Mouse (Mus musculus) embryonic facial prominence, embryonic 11.5 days (tissue): ENCODE results near the gene Agfg2. TPM values are rescaled to one million over a fixed set of nuclear protein-coding genes. Genes with fewer than 3 reads are reported as not detected.
"Not testable (repeated sequence)": the region's sequence is repeated elsewhere in the genome, so short reads cannot be mapped to it uniquely, and the experiment has no call there.

Experiments used
- ATAC-seq: fragments of 200-750 bp; cut with Nextera tagmentation; replicated peaks from 2 replicates; pipeline ENCODE4 v1.8.0; 2017; ENCODE audit warnings: low read depth; ENCODE audit not compliant: insufficient number of reproducible peaks, low FRiP score, low TSS enrichment
- DNase-seq: peaks from one replicate; pipeline ENCODE4 v3.0.0-alpha.2; 2015; ENCODE audit warnings: low spot score
- H3K27ac ChIP-seq: fragments of 300-500 bp; sonication (generic); replicated peaks from 2 replicates; pipeline ENCODE4 v1.5.1; 2014; ENCODE audit warnings: mild to moderate bottlenecking, low read depth, low read length, control low read depth
- H3K27me3 ChIP-seq: fragments of 300-500 bp; sonication (generic); 2 replicates; pipeline ENCODE4 v1.6.1; 2014; ENCODE audit warnings: mild to moderate bottlenecking, low read length, moderate library complexity, mixed read lengths; ENCODE audit not compliant: control insufficient read depth, insufficient read depth
- H3K36me3 ChIP-seq: fragments of 300-500 bp; sonication (generic); replicated peaks from 2 replicates; pipeline ENCODE4 v1.6.1; 2014; ENCODE audit warnings: low read depth, mild to moderate bottlenecking, low read length, moderate library complexity, mixed read lengths; ENCODE audit not compliant: control insufficient read depth, insufficient read depth
- H3K4me1 ChIP-seq: fragments of 300-500 bp; sonication (generic); 2 replicates; pipeline ENCODE4 v1.6.1; 2014; ENCODE audit warnings: low read length, mixed read lengths; ENCODE audit not compliant: control insufficient read depth, insufficient read depth
- H3K4me2 ChIP-seq: fragments of 300-500 bp; sonication (generic); 2 replicates; pipeline ENCODE4 v1.6.1; 2014; ENCODE audit warnings: low read depth, mild to moderate bottlenecking, control low read depth, low read length, moderate library complexity
- H3K4me3 ChIP-seq: fragments of 300-500 bp; sonication (generic); 2 replicates; pipeline ENCODE4 v1.5.1; 2014; ENCODE audit warnings: low read depth, low read length, control low read depth
- H3K9ac ChIP-seq: fragments of 300-500 bp; sonication (generic); replicated peaks from 2 replicates; pipeline ENCODE4 v1.6.1; 2014; ENCODE audit warnings: mild to moderate bottlenecking, control low read depth, low read length
- H3K9me3 ChIP-seq: fragments of 300-500 bp; sonication (generic); replicated peaks from 2 replicates; pipeline ENCODE4 v1.6.1; 2016; ENCODE audit warnings: mild to moderate bottlenecking, low read length, inconsistent platforms, mixed read lengths; ENCODE audit not compliant: control insufficient read depth
- WGBS: fragments of 180-500 bp; shearing (Covaris S2); extraction: QIAGEN DNeasy Blood & Tissue Kit; methylation state at CpG from one replicate; pipeline ENCODE4 v1.1.7; 2014; 5-methylcytosine and 5-hydroxymethylcytosine counted together
- polyA plus RNA-seq: library from polyadenylated mRNA; unstranded; fragments of >200 nt; fragmentation: Nextera tagmentation; extraction: Ambion mirVana; gene quantifications from 2 replicates; pipeline ENCODE4 v1.2.1, GENCODE M21; 2014

The Agfg2 gene
- polyA plus RNA-seq, result 11.8 and 11.9 TPM in 2 replicates

DNA sequence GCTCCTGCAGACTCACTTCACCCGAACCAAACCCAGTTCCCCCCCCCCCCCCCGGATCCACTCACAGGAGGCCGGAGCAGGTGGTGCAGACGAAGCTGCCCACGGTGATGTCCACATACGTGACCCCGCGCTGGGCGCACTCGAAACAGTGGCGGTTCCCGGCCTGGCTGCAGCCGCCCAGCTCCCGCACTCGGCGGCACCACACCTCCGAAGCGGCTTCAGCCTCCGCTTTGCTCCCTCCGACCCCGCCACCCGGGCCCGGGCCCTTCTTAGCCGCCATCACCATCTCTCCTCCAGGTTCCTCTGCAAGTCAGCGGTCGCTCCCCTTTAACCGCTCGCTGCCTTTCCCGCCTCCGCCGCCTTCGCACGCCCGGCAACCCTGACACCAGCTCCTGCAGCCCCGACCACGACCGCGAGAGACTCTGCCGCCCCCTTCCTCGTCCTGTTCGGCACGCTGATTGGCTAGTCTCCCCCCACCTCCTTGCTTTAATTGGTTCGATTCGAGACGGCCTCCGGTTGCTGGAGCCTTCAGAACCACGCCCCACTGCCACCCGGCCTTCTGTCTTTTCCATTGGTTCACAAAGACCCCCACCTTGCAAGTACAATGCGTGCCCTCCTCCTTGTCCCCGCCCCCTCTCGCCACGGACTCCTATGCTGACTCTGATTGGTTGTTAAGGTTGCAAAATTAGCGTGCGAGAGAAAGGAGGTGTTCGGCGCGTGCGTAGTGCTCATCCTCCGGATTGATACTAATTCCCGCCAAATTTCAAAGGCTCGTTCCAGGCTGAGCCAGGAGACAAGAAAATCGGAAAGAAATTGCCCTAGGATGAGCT is at the start of gene Agfg2:
Gene Agfg2, minus strand, starts transcription at position 433 of the 830 bp plus-strand sequence.
- H3K4me1 ChIP-seq, result no peaks in the 10 kb centered on the region
- H3K9me3 ChIP-seq, result no peaks in the 10 kb centered on the region
- H3K36me3 ChIP-seq, result no peaks in the 10 kb centered on the region
- peak; percentile 98 for ATAC-seq
- no peaks in the 10 kb centered on the region for H3K27me3 ChIP-seq
- DNase-seq, result peak; percentile 99
- peak within 1 kb of the TSS; percentile 28; the same call in 1 of the 2 replicates for H3K27ac ChIP-seq
- H3K9ac ChIP-seq, result peak within 1 kb of the TSS; percentile 74
- H3K4me2 ChIP-seq, result peak within 1 kb of the TSS; percentile 91
- under 1% methylated on average over 61 of the region's 62 CpGs for WGBS
- H3K4me3 ChIP-seq, result peak within 1 kb of the TSS; percentile 70

DNA sequence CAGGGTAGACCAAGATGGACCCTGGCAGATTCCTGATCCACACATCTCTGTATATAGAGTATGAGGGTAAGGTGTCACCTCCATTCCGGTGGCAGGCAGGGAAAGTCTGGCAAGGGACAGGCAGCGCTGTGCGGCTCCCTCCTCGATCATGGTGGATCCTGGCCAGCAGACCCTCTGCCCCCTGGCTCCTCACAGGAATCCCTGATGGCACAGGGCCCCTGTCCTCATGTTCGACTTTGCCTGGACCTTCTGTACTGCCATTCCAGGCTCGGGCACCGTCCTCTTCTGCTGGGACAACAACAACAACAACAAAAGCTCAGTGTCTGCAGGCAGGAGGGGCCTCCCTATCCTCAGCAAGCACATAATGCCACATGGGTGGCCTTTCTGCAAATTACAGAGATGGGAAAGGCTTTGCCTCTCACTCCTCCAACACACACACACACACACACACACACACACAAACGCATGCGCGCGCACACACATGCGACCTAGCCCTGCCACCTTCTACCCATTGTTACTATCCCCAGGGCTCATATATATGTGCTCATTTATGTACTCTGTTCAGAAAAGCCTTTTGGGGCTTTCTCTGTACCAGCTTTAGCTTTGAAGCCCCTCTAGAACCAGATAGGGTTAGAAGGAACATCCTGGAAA is 49.2 kb upstream of the Agfg2 start:
- Histone ChIP-seq H3K36me3 (no peaks in the 10 kb centered on the region; the same call in 1 of the 2 replicates), H3K4me2 (no peak overlapping the region), H3K27ac (0 out of 2 replicates have a peak overlapping the region, but pooled peaks have one; percentile 47), H3K27me3 (no peaks in the 10 kb centered on the region), H3K4me1 (peaks cover 7% of the 10 kb centered on the region), H3K4me3 (no peak overlapping the region), H3K9ac (peak overlapping the region; percentile 22; the same call in 1 of the 2 replicates), H3K9me3 (no peaks in the 10 kb centered on the region)
- ATAC-seq, result peak; percentile 32
- WGBS, result 75% methylated on average over 12 of the region's 12 CpGs
- DNase-seq, result no peak

DNA sequence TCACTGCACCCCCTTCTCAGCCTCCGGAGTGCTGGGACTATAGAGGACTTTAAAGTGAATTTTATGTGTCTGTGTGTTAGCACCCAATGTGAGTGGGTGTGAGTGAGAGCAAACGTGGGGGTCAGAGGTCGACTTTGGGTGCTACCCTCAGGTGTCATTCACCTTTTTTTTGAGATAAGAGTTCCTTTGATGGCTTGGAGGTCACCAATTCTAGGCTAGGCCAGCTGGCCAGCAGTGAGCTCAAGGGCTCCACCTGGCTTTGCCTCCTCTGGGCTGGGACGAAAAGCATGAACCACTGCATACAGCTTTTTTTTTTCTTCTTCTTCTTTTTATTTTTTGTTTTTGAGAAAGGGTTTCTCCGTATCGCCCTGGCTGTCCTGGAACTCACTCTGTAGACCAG is 42.2 kb upstream of the Agfg2 start:
- WGBS, result 69% methylated on average over 6 of the region's 6 CpGs
- ATAC-seq (no peak), DNase-seq (no peak)
- Histone ChIP-seq H3K9me3 (no peaks in the 10 kb centered on the region), H3K27ac (no peak overlapping the region), H3K4me2 (no peak overlapping the region), H3K4me3 (no peak overlapping the region), H3K27me3 (no peaks in the 10 kb centered on the region), H3K9ac (no peak overlapping the region), H3K4me1 (no peaks in the 10 kb centered on the region), H3K36me3 (no peaks in the 10 kb centered on the region)

DNA sequence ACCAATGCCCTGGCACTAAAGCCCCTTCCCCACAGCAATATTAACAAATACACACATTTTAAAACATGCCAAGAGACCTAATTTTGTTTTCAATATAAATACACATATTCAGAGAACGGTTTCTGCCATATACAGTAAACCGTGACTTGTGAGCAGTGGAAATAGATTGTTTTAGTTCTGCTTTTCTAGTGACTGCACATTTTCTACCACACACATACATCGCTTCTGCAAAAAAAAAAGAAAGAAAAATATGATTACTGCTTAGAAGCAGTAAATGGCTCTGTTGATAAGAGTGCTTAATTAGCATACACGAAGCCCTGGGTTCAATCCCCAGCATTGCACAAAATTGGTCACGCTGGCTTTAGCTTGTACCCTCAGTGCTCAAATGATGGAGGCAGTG is 39.3 kb upstream of the Agfg2 start:
- Histone ChIP-seq H3K27me3 (no peaks in the 10 kb centered on the region), H3K36me3 (no peaks in the 10 kb centered on the region), H3K4me1 (no peaks in the 10 kb centered on the region), H3K4me2 (no peak overlapping the region), H3K4me3 (no peak overlapping the region), H3K9me3 (no peaks in the 10 kb centered on the region), H3K27ac (no peak overlapping the region), H3K9ac (no peak overlapping the region)
- ATAC-seq (no peak), DNase-seq (no peak)
- 86% methylated on average over 5 of the region's 5 CpGs for WGBS

DNA sequence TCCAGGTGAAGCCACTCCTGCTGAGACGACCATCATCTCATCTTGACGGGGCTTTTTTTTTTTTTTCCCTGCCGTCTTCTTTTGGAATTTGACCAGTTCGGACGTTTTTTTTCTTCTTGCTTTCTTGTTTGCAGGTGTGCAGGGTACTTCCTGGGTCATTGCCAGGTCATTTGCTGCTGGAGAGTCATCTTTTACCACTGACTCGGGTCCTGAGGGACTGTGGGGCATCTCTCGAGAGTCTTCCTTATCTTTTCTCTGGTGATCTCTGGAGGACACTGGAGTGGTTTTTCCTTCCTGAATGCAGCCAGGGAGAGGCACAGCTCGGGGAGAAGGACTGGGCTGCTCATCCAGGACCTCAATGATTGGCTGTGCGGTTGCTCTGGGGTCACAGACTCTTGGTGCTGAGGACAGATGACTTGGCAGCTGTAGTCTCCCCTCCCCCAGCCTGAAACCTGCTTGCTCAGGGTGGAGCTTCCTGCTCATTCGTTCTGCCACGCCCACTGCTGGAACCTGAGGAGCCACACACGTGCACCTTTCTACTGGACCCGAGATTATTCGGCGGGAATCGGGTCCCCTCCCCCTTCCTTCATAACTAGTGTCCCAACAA is 36.1 kb upstream of the Agfg2 start:
- not testable (repeated sequence) for H3K4me3 ChIP-seq, ATAC-seq, H3K27ac ChIP-seq, H3K27me3 ChIP-seq, H3K4me1 ChIP-seq, H3K36me3 ChIP-seq, H3K9ac ChIP-seq, H3K9me3 ChIP-seq
- H3K4me2 ChIP-seq, result peak overlapping the region; percentile 25; the same call in 1 of the 2 replicates
- peak; percentile 50 for DNase-seq
- WGBS, result 20% methylated on average over 10 of the region's 16 CpGs

DNA sequence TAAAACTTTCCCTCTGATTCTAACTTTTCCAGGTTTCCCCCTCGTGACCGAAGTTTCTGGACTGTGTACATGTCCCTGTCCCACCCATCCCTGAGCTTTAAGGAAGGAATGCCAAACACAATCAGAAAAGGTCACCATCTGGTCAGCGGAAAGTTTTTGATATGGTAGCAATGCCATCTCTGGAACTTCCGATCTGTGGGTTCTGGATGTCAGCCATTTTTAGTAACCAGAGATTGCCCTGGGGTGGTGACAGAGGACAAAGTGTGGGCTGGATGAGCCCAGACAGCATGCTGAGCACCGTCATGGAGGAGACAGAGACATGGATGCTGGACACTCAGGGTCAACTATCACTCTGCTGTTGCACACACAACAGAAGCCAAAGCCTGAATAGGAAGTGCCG is 34.6 kb upstream of the Agfg2 start:
- Histone ChIP-seq H3K4me3 (no peak overlapping the region), H3K27ac (no peak overlapping the region), H3K9me3 (no peaks in the 10 kb centered on the region), H3K36me3 (no peaks in the 10 kb centered on the region), H3K27me3 (no peaks in the 10 kb centered on the region), H3K4me2 (no peak overlapping the region), H3K4me1 (no peaks in the 10 kb centered on the region), H3K9ac (no peak overlapping the region)
- ATAC-seq, result no peak
- DNase-seq, result no peak
- WGBS, result 81% methylated on average over 6 of the region's 6 CpGs

DNA sequence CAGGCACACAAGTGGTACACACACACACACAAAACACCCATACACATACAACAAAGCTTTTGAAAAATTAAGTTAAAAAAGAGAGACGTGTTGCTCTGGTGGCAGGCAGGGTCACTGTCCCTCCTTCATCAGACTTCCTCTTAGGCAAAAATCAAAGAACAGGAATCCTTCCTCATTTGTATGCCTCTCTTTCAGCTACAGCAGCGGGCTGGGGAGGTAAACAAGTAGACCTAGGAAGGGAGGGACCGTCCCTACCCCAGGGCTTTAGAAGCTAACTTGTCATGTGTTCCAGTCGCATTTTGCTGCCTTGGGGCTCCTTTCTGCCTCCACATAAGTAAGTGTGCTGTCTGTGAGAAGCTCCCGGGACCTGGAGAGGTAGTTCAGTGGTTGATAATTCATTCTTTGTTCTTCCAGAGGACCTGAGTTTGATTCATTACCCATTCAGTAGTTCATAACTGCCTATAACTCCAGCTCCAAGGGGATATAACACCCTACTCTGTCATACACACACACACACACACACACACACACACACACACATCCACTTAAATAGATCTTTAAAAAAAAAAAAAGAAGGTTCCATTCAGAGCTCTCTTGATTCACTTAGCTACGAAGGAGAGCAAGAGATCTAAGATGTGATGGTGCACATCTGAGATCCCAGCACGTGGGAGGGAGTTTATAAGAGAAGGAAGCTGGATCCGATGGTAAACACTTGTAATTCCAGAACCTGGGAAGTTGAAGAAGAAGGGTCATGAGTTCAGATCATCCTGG is 33.7 kb upstream of the Agfg2 start:
- no peak for ATAC-seq

More for the DNA sequence above, 33.7 kb upstream of the Agfg2 start:
- Histone ChIP-seq H3K9me3 (no peaks in the 10 kb centered on the region), H3K9ac (no peak overlapping the region), H3K36me3 (no peaks in the 10 kb centered on the region), H3K27me3 (no peaks in the 10 kb centered on the region), H3K27ac (no peak overlapping the region), H3K4me1 (no peaks in the 10 kb centered on the region), H3K4me3 (no peak overlapping the region), H3K4me2 (no peak overlapping the region)
- no peak for DNase-seq
- 63% methylated on average over 8 of the region's 8 CpGs for WGBS
